Mouse (Mus musculus) embryo, embryonic 11 days (tissue): ENCODE data around the gene Naa60.
A peak's percentile ranks its signal among the peaks of the same experiment; 100 is the strongest.

Source experiments
- DNase-seq: peaks from one replicate; pipeline ENCODE4 v3.0.0-alpha.2; 2015

Naa60 gene

GRCm38 (mm10) chr16:3891621-3892295, 19.6 kb downstream of the Naa60 start:
- no peak for DNase-seq

- no peak for DNase-seq
These were observed 21.6 kb downstream of the Naa60 start for GRCm38 (mm10) chr16:3893739-3894138.

DNA sequence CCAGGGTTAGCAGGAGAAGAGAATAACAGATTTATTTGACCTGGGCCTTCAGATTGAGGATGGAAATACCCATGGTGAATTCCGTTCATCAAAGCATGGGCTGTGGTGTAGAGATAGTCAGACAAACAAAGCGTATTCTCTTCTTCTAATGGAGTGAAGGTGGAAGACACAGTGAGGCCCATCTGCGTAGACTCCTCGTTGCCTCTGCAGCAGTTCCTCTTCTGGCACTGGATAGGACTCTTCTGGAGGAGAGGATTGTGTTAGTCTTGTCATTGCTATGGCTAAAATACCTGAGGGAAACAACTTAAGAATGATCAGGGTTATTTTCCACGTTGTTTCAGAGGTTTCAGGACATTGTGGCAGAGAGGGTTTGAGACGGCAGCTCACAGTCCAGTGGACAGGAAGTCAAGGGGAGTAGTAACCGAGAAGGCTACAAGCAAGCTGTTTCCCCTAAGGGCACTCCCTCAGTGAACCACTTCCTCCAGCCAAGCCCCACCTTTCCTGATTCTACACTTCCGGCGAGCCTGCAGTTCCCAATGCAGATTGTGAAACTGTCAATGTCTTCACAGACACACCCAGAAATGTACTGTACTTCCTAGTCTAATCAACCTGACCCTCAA, 23.1 kb downstream of the Naa60 start:
- DNase-seq, result no peak

DNA sequence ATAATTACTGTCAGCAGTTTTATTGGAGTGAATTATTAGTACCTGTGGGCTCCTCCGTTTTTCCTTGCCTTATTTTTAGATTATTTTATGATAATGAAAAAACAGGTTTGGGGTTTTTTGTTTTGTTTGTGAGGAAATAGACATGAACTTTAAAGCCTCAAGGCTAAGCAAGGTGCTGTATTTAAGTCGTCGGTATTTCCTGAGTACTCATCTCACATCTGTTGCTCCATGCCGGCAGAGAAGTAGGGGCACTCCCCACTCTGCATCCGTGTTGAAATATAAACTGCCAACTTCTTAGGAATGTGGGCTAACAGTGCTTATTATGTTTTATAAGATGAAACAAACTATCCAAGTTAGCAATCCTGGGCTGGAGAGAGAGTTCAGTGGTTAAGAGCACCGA, 23.9 kb downstream of the Naa60 start:
- no peak for DNase-seq

GRCm38 (mm10) chr16:3896553-3896952, 24.4 kb downstream of the Naa60 start:
- no peak for DNase-seq

DNA sequence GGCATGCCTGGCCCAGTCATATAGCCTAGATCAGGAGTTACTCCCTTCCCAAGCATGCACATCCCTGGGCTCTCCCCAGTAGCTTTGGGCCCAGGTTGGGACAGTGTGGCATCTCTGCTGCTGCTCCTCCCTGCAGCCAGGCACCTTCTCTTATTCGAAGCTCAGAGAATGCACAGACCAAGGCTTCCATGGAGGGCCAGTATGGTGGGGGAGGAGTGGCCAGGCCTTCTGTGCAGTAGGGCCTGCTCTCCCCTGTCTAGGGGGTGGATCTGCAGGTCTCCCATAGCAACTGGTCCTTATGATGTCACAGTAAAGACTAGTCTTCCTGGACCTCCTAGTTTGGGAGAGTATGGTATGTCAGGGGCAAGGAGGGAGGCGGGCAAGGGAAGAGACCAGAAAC, 35.3 kb downstream of the Naa60 start:
- no peak for DNase-seq

GRCm38 (mm10) chr16:3908537-3909111, 36.4 kb downstream of the Naa60 start, which contains the start of the genes 1700037C18Rik and Cluap1:
Gene 1700037C18Rik (minus strand): TSS chr16:3908689.
Gene Cluap1 (plus strand): TSS chr16:3908801.
- peak; percentile 96 for DNase-seq

DNA sequence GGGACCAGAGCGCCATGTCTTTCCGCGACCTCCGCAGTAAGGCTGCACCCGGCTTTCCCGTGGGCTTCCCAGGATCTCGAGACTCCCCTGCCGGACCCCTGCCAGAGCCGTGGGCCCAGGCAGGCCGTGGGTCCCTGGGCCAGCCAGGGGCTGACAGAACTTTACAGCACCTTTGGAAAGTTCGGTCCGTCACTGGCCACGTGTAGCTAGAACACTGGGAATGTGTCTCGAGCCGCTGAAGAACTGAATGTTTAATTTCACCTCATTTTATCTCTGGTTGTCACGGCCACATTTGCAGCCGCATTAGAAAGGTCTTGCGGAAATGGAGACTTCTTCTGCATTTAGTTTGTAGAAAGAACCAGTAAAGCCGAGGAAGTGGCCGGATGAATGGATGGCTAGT, 36.9 kb downstream of the Naa60 start:
- DNase-seq, result no peak

DNA sequence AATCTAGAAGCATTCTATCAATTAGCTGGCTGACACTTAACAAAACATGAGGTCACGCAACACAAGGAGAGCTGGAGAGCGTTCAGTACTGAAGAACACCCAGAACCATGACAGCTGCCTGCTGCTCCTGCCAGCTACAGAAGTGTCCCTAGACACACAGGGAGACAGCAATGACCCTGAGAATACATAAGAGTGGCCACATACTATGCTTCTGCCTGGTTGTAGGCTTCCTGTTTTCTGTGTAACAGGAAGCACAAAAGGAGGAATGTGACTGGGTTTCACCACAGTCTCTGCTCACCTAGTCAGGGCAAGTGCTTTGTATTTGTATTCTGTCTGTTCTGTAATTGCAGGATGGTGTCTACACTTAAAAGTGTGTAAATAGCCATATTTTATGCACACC, 48.6 kb downstream of the Naa60 start:
- no peak for DNase-seq

- no peak for DNase-seq
These were observed 51.3 kb downstream of the Naa60 start for GRCm38 (mm10) chr16:3923515-3923914.

DNA sequence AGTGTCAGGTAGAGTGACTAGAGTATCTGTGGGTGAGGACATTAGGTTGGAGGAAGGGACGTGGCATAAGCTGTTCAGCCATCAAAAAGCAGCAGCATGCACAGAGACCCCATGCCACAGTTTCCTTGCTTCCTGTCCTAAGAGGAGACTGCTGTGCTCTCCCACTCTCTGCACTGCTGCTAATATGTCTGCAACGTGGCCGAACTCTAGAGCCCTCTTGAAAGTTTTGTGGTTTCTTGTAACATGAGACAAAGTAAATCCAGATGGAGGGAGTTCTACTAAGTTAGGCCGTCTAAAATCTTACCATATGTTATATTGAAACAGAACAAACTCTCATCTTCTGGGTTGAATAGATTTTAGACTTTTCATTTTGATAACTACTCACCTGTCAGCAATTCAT, 51.8 kb downstream of the Naa60 start:
- DNase-seq, result peak; percentile 41

DNA sequence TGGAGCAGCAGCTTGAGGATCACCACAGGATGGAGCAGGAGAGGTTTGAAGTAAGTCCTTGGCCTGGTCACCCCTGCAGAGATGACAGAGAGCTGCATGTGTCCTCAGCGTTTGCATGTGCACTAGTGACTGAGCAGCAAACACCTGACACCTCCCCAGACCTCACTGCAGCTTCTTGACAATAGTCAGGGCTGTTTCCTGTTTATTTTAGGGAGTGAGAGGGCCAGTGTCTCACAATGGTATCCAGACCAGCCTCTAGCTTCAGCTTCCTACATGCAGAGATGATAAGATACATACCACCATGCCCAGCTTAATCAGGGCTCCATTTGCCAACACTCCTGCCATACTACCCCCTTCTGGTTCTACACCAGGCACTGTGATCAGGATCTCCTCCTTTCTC, 56.4 kb downstream of the Naa60 start:
- DNase-seq, result no peak

GRCm38 (mm10) chr16:3929151-3929550, 57.0 kb downstream of the Naa60 start:
- DNase-seq, result no peak

GRCm38 (mm10) chr16:3933536-3933935, 61.4 kb downstream of the Naa60 start:
- DNase-seq, result no peak

GRCm38 (mm10) chr16:3934091-3934490, 61.9 kb downstream of the Naa60 start:
- DNase-seq, result no peak

GRCm38 (mm10) chr16:3934701-3935100, 62.5 kb downstream of the Naa60 start:
- DNase-seq, result no peak

GRCm38 (mm10) chr16:3951141-3951540, 79.0 kb downstream of the Naa60 start:
- no peak for DNase-seq
